Mouse (Mus musculus) liver, embryonic 14.5 days (tissue): ENCODE data around the gene Caskin2. TPM values are rescaled to one million over a fixed set of nuclear protein-coding genes. Genes with fewer than 3 reads are reported as not detected.

Experiments used
- ATAC-seq: fragments of 200-750 bp; cut with Nextera tagmentation; 2 replicates; pipeline ENCODE4 v1.8.0; 2017; ENCODE audit warnings: moderate number of reproducible peaks, mild to moderate bottlenecking, moderate library complexity; ENCODE audit not compliant: insufficient read depth
- DNase-seq, 3 experiments: peaks; one replicate each; pipeline ENCODE4 v3.0.0-alpha.2; 2012 to 2013; ENCODE audit warnings: low read depth in 3 of 3, low spot score in 3 of 3
- H3K27ac ChIP-seq: fragments of 300-500 bp; sonication (generic); 2 replicates; pipeline ENCODE4 v1.5.1; 2014; ENCODE audit warnings: moderate library complexity, mild to moderate bottlenecking, control low read depth, inconsistent platforms
- H3K27me3 ChIP-seq: fragments of 300-500 bp; sonication (generic); 2 replicates; pipeline ENCODE4 v1.6.1; 2014; ENCODE audit warnings: mild to moderate bottlenecking, low read length, moderate library complexity; ENCODE audit not compliant: control insufficient read depth, insufficient read depth
- H3K36me3 ChIP-seq: fragments of 300-500 bp; sonication (generic); replicated peaks from 2 replicates; pipeline ENCODE4 v1.6.1; 2014; ENCODE audit warnings: low read depth; ENCODE audit not compliant: control insufficient read depth, insufficient read depth
- H3K4me1 ChIP-seq, 2 experiments: fragments of 200-500 bp in 1 of 2; fragments of 300-500 bp in 1 of 2; sonication (generic) in 1 of 2; replicated peaks; 2 replicates each; pipeline ENCODE4 v1.6.1; 2012 to 2014; ENCODE audit warnings: antibody characterized with exemption in 1 of 2, inconsistent platforms in 1 of 2, low read length in 1 of 2; ENCODE audit not compliant: control insufficient read depth in 2 of 2, insufficient read depth in 2 of 2
- H3K4me2 ChIP-seq: fragments of 300-500 bp; sonication (generic); 2 replicates; pipeline ENCODE4 v1.6.1; 2014; ENCODE audit warnings: low read depth, mild to moderate bottlenecking, control low read depth, moderate library complexity
- H3K4me3 ChIP-seq, 2 experiments: fragments of 200-500 bp in 1 of 2; fragments of 300-500 bp in 1 of 2; sonication (generic) in 1 of 2; 2 replicates each; pipeline ENCODE4 v1.5.1; 2012 to 2014; ENCODE audit warnings: low read depth in 2 of 2, low read length in 2 of 2, mild to moderate bottlenecking in 2 of 2, control low read depth in 1 of 2, inconsistent platforms in 1 of 2, moderate library complexity in 1 of 2; ENCODE audit not compliant: insufficient read depth in 1 of 2
- H3K9ac ChIP-seq: fragments of 300-500 bp; sonication (generic); replicated peaks from 2 replicates; pipeline ENCODE4 v1.6.1; 2014; ENCODE audit warnings: mild to moderate bottlenecking, control low read depth, moderate library complexity
- H3K9me3 ChIP-seq: fragments of 300-500 bp; sonication (generic); 2 replicates; pipeline ENCODE4 v1.6.1; 2016; ENCODE audit warnings: low read length, mixed read lengths; ENCODE audit not compliant: control insufficient read depth
- CTCF ChIP-seq: IDR thresholded peaks from 2 replicates; pipeline ENCODE4 v1.5.1; 2016; ENCODE audit warnings: antibody characterized with exemption, low read depth, control low read depth
- EP300 ChIP-seq: IDR thresholded peaks from 2 replicates; pipeline ENCODE4 v1.6.1; 2016; ENCODE audit warnings: antibody characterized with exemption, low read depth
- WGBS: fragments of 180-500 bp; shearing (Covaris S2); extraction: QIAGEN DNeasy Blood & Tissue Kit; methylation state at CpG from one replicate; pipeline ENCODE4 v1.1.7; 2014; ENCODE audit not compliant: insufficient replicate concordance; 5-methylcytosine and 5-hydroxymethylcytosine counted together
- polyA plus RNA-seq, 2 experiments: library from polyadenylated mRNA; depleted of rRNA in 1 of 2; stranded (reverse) in 1 of 2; unstranded in 1 of 2; fragments of >200 nt; fragmentation: Nextera tagmentation in 1 of 2; extraction: Ambion mirVana in 1 of 2; gene quantifications; 2 replicates each; pipeline versions ENCODE4 v1.2.1 to v1.2.3; 2012 to 2014

Gene Caskin2
- polyA plus RNA-seq, 2 experiments, result 4.9 to 7.1 TPM

DNA sequence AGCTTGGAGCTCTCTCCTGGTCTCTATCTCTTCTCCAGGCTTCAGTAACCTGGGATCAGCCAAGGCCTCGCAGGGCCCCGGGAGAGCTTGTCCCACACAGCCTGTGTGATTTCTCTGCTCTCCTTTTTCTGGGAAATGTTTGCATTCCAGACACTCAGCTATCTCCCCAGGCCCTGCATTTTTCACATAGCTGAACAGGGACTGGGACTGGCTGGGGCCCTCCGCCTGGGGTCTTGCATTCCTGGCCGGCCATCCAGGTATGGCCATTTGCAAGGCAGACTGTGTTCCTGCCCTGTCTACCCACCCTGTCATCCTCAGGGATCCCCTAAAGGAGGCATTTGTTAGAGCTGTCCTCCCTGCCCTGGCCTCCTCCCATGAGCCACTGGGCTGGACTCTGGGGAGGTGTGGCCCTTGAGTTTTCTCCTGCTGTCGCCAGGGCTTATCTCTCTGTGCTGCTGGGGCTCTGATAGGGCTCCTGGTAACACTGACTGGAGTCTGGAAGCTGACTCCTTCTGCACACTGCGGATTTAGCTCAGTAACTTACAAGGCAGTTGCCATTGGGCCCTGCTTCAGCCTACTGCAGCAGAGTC, 28.6 kb upstream of the Caskin2 start:
- peak overlapping the region; percentile 38 for H3K9ac ChIP-seq
- no peaks in the 10 kb centered on the region for H3K27me3 ChIP-seq
- ATAC-seq (peak; percentile 93), DNase-seq (peak; percentile 78 to 82 (median 79))
- H3K4me2 ChIP-seq, result peak overlapping the region; percentile 61
- peaks cover 26 to 42% of the 10 kb centered on the region in 2 experiments for H3K4me1 ChIP-seq
- H3K9me3 ChIP-seq, result no peaks in the 10 kb centered on the region; the same call in 1 of the 2 replicates
- peak overlapping the region; percentile 78 for H3K27ac ChIP-seq
- H3K4me3 ChIP-seq, result no peak overlapping the region
- H3K36me3 ChIP-seq, result peaks cover 5% of the 10 kb centered on the region
- peak; percentile 58; the same call in 1 of the 2 replicates for TF ChIP-seq EP300
- no peak for TF ChIP-seq CTCF
- 15% methylated on average over 6 of the region's 6 CpGs for WGBS

DNA sequence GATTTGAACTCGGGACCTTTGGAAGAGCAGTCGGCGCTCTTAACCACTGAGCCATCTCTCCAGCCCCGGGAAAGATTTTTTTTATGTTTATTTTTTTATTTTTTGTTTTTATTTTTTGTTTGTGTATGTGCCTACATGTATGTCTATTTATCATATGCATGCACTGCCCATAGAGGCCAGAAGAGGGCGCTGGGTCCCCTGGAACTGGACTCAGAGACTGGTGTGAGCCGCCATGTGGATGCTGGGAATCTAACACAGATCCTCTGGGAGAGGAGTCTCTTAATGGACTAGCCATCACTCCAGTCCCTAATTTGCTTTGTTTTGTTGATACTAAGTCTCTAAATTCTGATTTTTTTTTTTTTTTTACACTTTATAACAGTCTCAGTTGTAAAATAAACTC, 27.6 kb upstream of the Caskin2 start:
- H3K9ac ChIP-seq, result no peak overlapping the region
- H3K36me3 ChIP-seq, result peaks cover under 1% of the 10 kb centered on the region
- no peak overlapping the region for H3K4me2 ChIP-seq
- no peaks in the 10 kb centered on the region for H3K27me3 ChIP-seq
- WGBS, result 80% methylated on average over 6 of the region's 6 CpGs
- H3K4me1 ChIP-seq, result peaks cover 26 to 42% of the 10 kb centered on the region in 2 experiments
- TF ChIP-seq CTCF, result peak; percentile 67
- TF ChIP-seq EP300, result no peak
- no peak overlapping the region; the same call in 1 of the 2 replicates for H3K27ac ChIP-seq
- H3K4me3 ChIP-seq, result no peak overlapping the region
- no peaks in the 10 kb centered on the region; the same call in 1 of the 2 replicates for H3K9me3 ChIP-seq
- DNase-seq (no peak), ATAC-seq (no peak)

DNA sequence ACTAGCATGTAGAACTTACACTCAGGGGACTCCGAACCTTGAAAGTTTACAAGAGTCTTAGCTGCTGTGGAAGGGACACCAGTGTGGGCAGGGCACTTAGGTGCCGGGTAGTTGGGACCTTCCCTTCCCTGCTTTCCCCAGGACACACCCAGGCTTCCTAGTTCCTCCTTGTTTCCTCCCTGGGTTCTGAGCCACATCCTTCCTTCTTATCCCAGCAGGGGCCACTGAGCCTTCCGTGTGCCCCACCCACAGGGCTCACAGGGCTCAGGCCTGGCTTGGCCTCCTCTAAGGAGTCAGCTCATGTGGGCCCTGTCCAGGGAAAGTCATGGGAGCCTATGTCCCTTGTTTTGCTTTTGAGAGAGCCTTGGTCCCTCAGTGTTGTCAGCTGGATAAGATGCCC, 26.3 kb upstream of the Caskin2 start:
- Histone ChIP-seq H3K27ac (no peak overlapping the region), H3K4me2 (no peak overlapping the region), H3K36me3 (no peaks in the 10 kb centered on the region), H3K9ac (no peak overlapping the region), H3K27me3 (no peaks in the 10 kb centered on the region), H3K4me1 (peaks cover 26 to 42% of the 10 kb centered on the region in 2 experiments), H3K4me3 (no peak overlapping the region), H3K9me3 (no peaks in the 10 kb centered on the region; the same call in 1 of the 2 replicates)
- WGBS, result 71% methylated on average over 3 of the region's 3 CpGs
- no peak for DNase-seq
- no peak for ATAC-seq
- TF ChIP-seq EP300 (no peak), CTCF (no peak)

DNA sequence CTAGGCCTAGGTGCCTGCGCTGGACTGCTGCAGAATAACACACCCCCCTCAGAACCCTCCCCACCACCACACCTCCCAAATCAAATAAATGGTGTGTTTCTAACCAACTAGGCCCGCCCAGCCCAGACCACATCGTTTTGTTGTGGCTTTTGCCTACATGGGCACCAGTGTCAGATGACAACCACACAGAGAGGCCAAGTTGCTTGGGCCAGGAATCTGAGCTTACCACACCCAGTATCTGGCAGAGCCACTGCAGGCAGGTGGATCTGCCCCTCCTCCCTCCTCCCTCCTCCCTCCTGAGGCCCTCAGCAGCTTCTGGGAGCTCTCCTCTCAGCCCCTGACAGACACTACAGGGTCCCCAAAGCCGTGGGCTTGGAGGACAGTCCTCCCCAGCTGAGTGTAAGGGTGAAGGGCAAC, 25.5 kb upstream of the Caskin2 start:
- Histone ChIP-seq H3K4me3 (no peak overlapping the region), H3K9me3 (no peaks in the 10 kb centered on the region; the same call in 1 of the 2 replicates), H3K4me1 (peaks cover 26 to 42% of the 10 kb centered on the region in 2 experiments), H3K9ac (no peak overlapping the region), H3K27me3 (no peaks in the 10 kb centered on the region), H3K4me2 (no peak overlapping the region), H3K36me3 (no peaks in the 10 kb centered on the region), H3K27ac (no peak overlapping the region)
- DNase-seq, result no peak
- TF ChIP-seq EP300, result no peak
- no peak for TF ChIP-seq CTCF
- peak; percentile 19; the same call in 1 of the 2 replicates for ATAC-seq
- WGBS, result 9% methylated on average over 4 of the region's 4 CpGs

DNA sequence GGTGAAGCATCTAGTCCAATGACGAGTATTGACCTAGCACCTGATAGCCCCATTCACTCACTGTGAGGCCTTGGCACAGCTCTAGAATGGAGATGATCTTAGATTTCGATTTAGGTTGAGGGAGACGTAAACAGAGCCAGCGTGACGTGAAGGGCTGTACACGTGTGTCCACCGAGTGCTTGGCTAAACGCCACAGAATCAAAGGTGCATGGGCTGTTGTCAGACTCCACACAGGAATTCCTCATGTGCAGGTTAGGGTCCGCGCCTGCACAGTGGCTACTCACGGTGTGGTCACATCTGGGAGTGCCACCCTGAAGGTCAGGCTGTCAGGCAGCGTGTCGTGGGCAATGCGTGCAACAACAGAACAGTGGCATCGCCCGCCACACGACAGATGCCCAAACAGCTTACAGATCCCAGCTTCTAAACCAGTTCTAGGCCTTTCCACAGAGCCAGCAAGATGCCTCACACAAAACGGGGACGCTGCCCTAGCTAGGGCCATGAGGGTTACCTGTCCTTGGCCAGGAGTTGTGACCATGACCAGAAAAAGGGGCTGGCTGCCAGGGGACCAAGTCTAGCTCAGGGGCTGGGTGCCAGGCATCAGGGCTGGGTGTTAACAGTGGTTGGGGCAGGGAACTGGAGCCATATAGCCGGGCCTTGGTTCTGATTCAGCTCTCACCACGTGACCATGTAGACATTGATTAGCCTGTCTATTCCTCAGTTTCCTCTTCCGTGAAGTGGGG, 24.3 kb upstream of the Caskin2 start:
- Histone ChIP-seq H3K9ac (no peak overlapping the region), H3K27ac (no peak overlapping the region), H3K27me3 (no peaks in the 10 kb centered on the region), H3K36me3 (no peaks in the 10 kb centered on the region), H3K9me3 (no peaks in the 10 kb centered on the region; the same call in 1 of the 2 replicates), H3K4me2 (no peak overlapping the region), H3K4me3 (no peak overlapping the region), H3K4me1 (peaks cover 28 to 44% of the 10 kb centered on the region in 2 experiments)
- TF ChIP-seq EP300 (no peak), CTCF (no peak)
- ATAC-seq (no peak), DNase-seq (no peak)
- WGBS, result 83% methylated on average over 22 of the region's 22 CpGs
